ENCODE assay signal across 8 mouse cellular contexts in genomic region chr9:56089778-56090520, GRCm38 (mm10). TPM values are rescaled to one million over a fixed set of nuclear protein-coding genes. Genes with fewer than 3 reads are reported as not detected.
DNase-seq lines count a peak whose midpoint lies in the region; ATAC-seq and TF ChIP-seq lines count a peak whose summit lies in the region.

Pstpip1 (plus strand) TSS chr9:56089962.

- 2% methylated on average over 22 of the region's 22 CpGs for WGBS in bone marrow, adult 2 months
- 41% methylated on average over 22 of the region's 22 CpGs for WGBS in forebrain, embryonic 11.5 days
- WGBS in heart, embryonic 14.5 days: 19% methylated on average over 22 of the region's 22 CpGs
- WGBS in kidney, postnatal 0 days: 17% methylated on average over 22 of the region's 22 CpGs
- 12% methylated on average over 21 of the region's 22 CpGs for WGBS in liver, embryonic 13.5 days (ENCODE audit: insufficient replicate concordance)
- WGBS in stomach, embryonic 14.5 days: 20% methylated on average over 22 of the region's 22 CpGs

- peak; percentile 1; the same call in 1 of the 2 replicates for TF ChIP-seq CTCF in bone marrow, adult 2 months (IDR thresholded peaks at IDR 0.05; ENCODE audit: control insufficient read depth, insufficient read depth, low read length)
- TF ChIP-seq CTCF in kidney, postnatal 0 days (IDR thresholded peaks at IDR 0.05; ENCODE audit: low read depth): no peak

- H3K4me1 ChIP-seq in bone marrow, adult 2 months (ENCODE audit: control insufficient read depth, insufficient read depth, low read length): peaks cover 7% of the 10 kb centered on the region
- peaks cover 2% of the 10 kb centered on the region; the same call in 1 of the 2 replicates for H3K4me1 ChIP-seq in forebrain, embryonic 11.5 days (replicated peaks; ENCODE audit: control insufficient read depth, insufficient read depth, low read length)
- H3K4me1 ChIP-seq in heart, embryonic 14.5 days (ENCODE audit: control insufficient read depth in 2 of 2, insufficient read depth in 2 of 2, low read length in 2 of 2): peaks cover 16 to 17% of the 10 kb centered on the region in 2 experiments
- H3K4me1 ChIP-seq in kidney, postnatal 0 days (replicated peaks; ENCODE audit: insufficient read depth, low read length): no peaks in the 10 kb centered on the region
- H3K4me1 ChIP-seq in liver, embryonic 13.5 days (replicated peaks): peaks cover 4% of the 10 kb centered on the region; the same call in 1 of the 2 replicates
- H3K4me1 ChIP-seq in stomach, embryonic 14.5 days (ENCODE audit: control insufficient read depth, insufficient read depth, low read length): peaks cover 14% of the 10 kb centered on the region; the same call in 1 of the 2 replicates

- DNase-seq in 3T3-L1 (ENCODE audit: low read depth, low spot score): peak; percentile 22
- DNase-seq in forebrain, embryonic 11.5 days (ENCODE audit: low spot score): peak; percentile 63
- DNase-seq in kidney, postnatal 0 days (ENCODE audit: low spot score): peak; percentile 75
- peak; percentile 11 for DNase-seq in liver, embryonic 13.5 days
- DNase-seq in natural killer cell, adult 2 months (ENCODE audit: low spot score in 2 of 2): peak; percentile 73 to 77

- TF ChIP-seq POLR2A in bone marrow, adult 2 months (IDR thresholded peaks at IDR 0.05; ENCODE audit: borderline replicate concordance, control insufficient read depth, low read depth, low read length): peak; percentile 94

- no peak for ATAC-seq in forebrain, embryonic 11.5 days (replicated peaks; ENCODE audit: low FRiP score)
- ATAC-seq in heart, embryonic 14.5 days (ENCODE audit: insufficient number of reproducible peaks, insufficient read depth, low FRiP score, low read depth): peak; percentile 84
- ATAC-seq in kidney, postnatal 0 days (replicated peaks; ENCODE audit: low FRiP score, low read depth): peak; percentile 73; the same call in 1 of the 2 replicates
- peak; percentile 34; the same call in 1 of the 2 replicates for ATAC-seq in liver, embryonic 13.5 days (ENCODE audit: low read depth)
- peak; percentile 64; the same call in 1 of the 2 replicates for ATAC-seq in stomach, embryonic 14.5 days (ENCODE audit: insufficient number of reproducible peaks, insufficient read depth, low FRiP score, low read depth)

- H3K9ac ChIP-seq in forebrain, embryonic 11.5 days (ENCODE audit: low read length): no peak within 1 kb of the TSS; the same call in 1 of the 2 replicates
- H3K9ac ChIP-seq in heart, embryonic 14.5 days (ENCODE audit: low read length): peak within 1 kb of the TSS; percentile 61
- peak within 1 kb of the TSS; percentile 23; the same call in 1 of the 2 replicates for H3K9ac ChIP-seq in kidney, postnatal 0 days (ENCODE audit: low read depth, low read length)
- H3K9ac ChIP-seq in liver, embryonic 13.5 days: peak within 1 kb of the TSS; percentile 41; the same call in 1 of the 2 replicates
- no peak within 1 kb of the TSS for H3K9ac ChIP-seq in stomach, embryonic 14.5 days (replicated peaks; ENCODE audit: low read depth, low read length)

- H3K4me2 ChIP-seq in forebrain, embryonic 11.5 days (ENCODE audit: low read depth, low read length, severe bottlenecking): 0 out of 2 replicates have a peak within 1 kb of the TSS, but pooled peaks have one; percentile 5
- peak within 1 kb of the TSS; percentile 55 for H3K4me2 ChIP-seq in heart, embryonic 14.5 days (ENCODE audit: low read length)
- peak within 1 kb of the TSS; percentile 37; the same call in 1 of the 2 replicates for H3K4me2 ChIP-seq in kidney, postnatal 0 days (ENCODE audit: low read length)
- peak within 1 kb of the TSS; percentile 27 for H3K4me2 ChIP-seq in liver, embryonic 13.5 days
- peak within 1 kb of the TSS; percentile 21 for H3K4me2 ChIP-seq in stomach, embryonic 14.5 days (replicated peaks; ENCODE audit: low read depth, low read length)

- no peaks in the 10 kb centered on the region for H3K36me3 ChIP-seq in forebrain, embryonic 11.5 days (ENCODE audit: control insufficient read depth, insufficient read depth, low read length)
- no peaks in the 10 kb centered on the region for H3K36me3 ChIP-seq in heart, embryonic 14.5 days (ENCODE audit: control insufficient read depth, insufficient read depth, low read length)
- H3K36me3 ChIP-seq in kidney, postnatal 0 days (ENCODE audit: insufficient read depth, low read length): no peaks in the 10 kb centered on the region
- H3K36me3 ChIP-seq in liver, embryonic 13.5 days: no peaks in the 10 kb centered on the region
- H3K36me3 ChIP-seq in stomach, embryonic 14.5 days (ENCODE audit: control insufficient read depth, insufficient read depth, low read length): no peaks in the 10 kb centered on the region

- peak within 1 kb of the TSS; percentile 75 for H3K4me3 ChIP-seq in bone marrow, adult 2 months (replicated peaks; ENCODE audit: control insufficient read depth, low read depth, low read length)
- no peak within 1 kb of the TSS for H3K4me3 ChIP-seq in forebrain, embryonic 11.5 days (ENCODE audit: low read depth, low read length)
- H3K4me3 ChIP-seq in heart, embryonic 14.5 days (ENCODE audit: control insufficient read depth in 1 of 2, insufficient read depth in 1 of 2, low read depth in 1 of 2, low read length in 2 of 2): peak within 1 kb of the TSS in 1 of 2 experiments; percentile 10; a peak in 3 of 4 replicates
- H3K4me3 ChIP-seq in kidney, postnatal 0 days (replicated peaks; ENCODE audit: low read depth, low read length): no peak within 1 kb of the TSS
- H3K4me3 ChIP-seq in liver, embryonic 13.5 days (replicated peaks): peak within 1 kb of the TSS; percentile 33
- no peak within 1 kb of the TSS for H3K4me3 ChIP-seq in stomach, embryonic 14.5 days (ENCODE audit: low read depth, low read length)

- H3K9me3 ChIP-seq in forebrain, embryonic 11.5 days (ENCODE audit: control insufficient read depth, low read length): no peaks in the 10 kb centered on the region
- no peaks in the 10 kb centered on the region for H3K9me3 ChIP-seq in heart, embryonic 14.5 days (ENCODE audit: control insufficient read depth, low read length)
- no peaks in the 10 kb centered on the region for H3K9me3 ChIP-seq in kidney, postnatal 0 days (replicated peaks; ENCODE audit: low read length)
- no peaks in the 10 kb centered on the region for H3K9me3 ChIP-seq in liver, embryonic 13.5 days (replicated peaks)
- H3K9me3 ChIP-seq in stomach, embryonic 14.5 days (ENCODE audit: control insufficient read depth, low read depth, low read length): no peaks in the 10 kb centered on the region

- no peaks in the 10 kb centered on the region for H3K27me3 ChIP-seq in forebrain, embryonic 11.5 days (ENCODE audit: control insufficient read depth, insufficient read depth, low read length)
- no peaks in the 10 kb centered on the region for H3K27me3 ChIP-seq in heart, embryonic 14.5 days (ENCODE audit: control insufficient read depth, insufficient read depth, low read length)
- H3K27me3 ChIP-seq in kidney, postnatal 0 days (ENCODE audit: insufficient read depth, low read length): no peaks in the 10 kb centered on the region
- H3K27me3 ChIP-seq in liver, embryonic 13.5 days: no peaks in the 10 kb centered on the region
- no peaks in the 10 kb centered on the region for H3K27me3 ChIP-seq in stomach, embryonic 14.5 days (ENCODE audit: control insufficient read depth, insufficient read depth, low read length)

- H3K27ac ChIP-seq in bone marrow, adult 2 months (ENCODE audit: control insufficient read depth, insufficient read depth, low read depth, low read length, poor library complexity): peak within 1 kb of the TSS; percentile 89
- no peak within 1 kb of the TSS for H3K27ac ChIP-seq in forebrain, embryonic 11.5 days (ENCODE audit: low read depth, low read length)
- H3K27ac ChIP-seq in heart, embryonic 14.5 days (replicated peaks in 1 of 2; ENCODE audit: control insufficient read depth in 1 of 2, insufficient read depth in 1 of 2, low read depth in 2 of 2, low read length in 2 of 2): peak within 1 kb of the TSS; percentile 60 to 74
- no peak within 1 kb of the TSS for H3K27ac ChIP-seq in kidney, postnatal 0 days
- peak within 1 kb of the TSS; percentile 47 for H3K27ac ChIP-seq in liver, embryonic 13.5 days
- H3K27ac ChIP-seq in stomach, embryonic 14.5 days (ENCODE audit: low read length): peak within 1 kb of the TSS; percentile 35; the same call in 1 of the 2 replicates

RNA-seq across cellular contexts. Expression of gene Pstpip1, which starts in this region (rescaled TPM):
- 63.2 and 115 TPM in 2 replicates for polyA plus RNA-seq in bone marrow, adult 2 months (2011; ENCODE audit: insufficient read depth, insufficient read length, low replicate concordance, missing spikeins)
- polyA plus RNA-seq in forebrain, embryonic 11.5 days (2014; fragmentation: Nextera tagmentation; extraction: Ambion mirVana): 0.40 and 0.69 TPM in 2 replicates
- polyA plus RNA-seq in heart, embryonic 14.5 days (2014; fragmentation: Nextera tagmentation; extraction: Ambion mirVana): 0.55 and 0.82 TPM in 2 replicates
- polyA plus RNA-seq in kidney, postnatal 0 days (2015; fragmentation: Nextera tagmentation; extraction: Ambion mirVana): 1.1 and 1.3 TPM in 2 replicates
- polyA plus RNA-seq in liver, embryonic 13.5 days (2015; fragmentation: Nextera tagmentation; extraction: Ambion mirVana): 2.8 TPM in 2 replicates
- polyA plus RNA-seq in stomach, embryonic 14.5 days (2014; fragmentation: Nextera tagmentation; extraction: Ambion mirVana): 0.93 and 1.00 TPM in 2 replicates

Comparison
In these comparisons a context has a peak if more than half of its experiments do, and no peak if none do; other contexts are left out.
1. RNA of gene Pstpip1 (polyA plus RNA-seq): 63.2 to 115 TPM in bone marrow, adult 2 months; 2.8 TPM in liver, embryonic 13.5 days, 1.1 to 1.3 TPM in kidney, postnatal 0 days, 0.93 to 1.00 TPM in stomach, embryonic 14.5 days, 0.55 to 0.82 TPM in heart, embryonic 14.5 days and 0.40 to 0.69 TPM in forebrain, embryonic 11.5 days; every median in the first group is over 10 times any median in the second.
2. Peak in DNase-seq and H3K4me2 ChIP-seq in forebrain, embryonic 11.5 days; RNA of the gene not detected or under 1 TPM.
3. Peak in ATAC-seq, H3K27ac ChIP-seq, H3K9ac ChIP-seq and H3K4me2 ChIP-seq in heart, embryonic 14.5 days; RNA of the gene not detected or under 1 TPM.
4. Peak in ATAC-seq, H3K27ac ChIP-seq and H3K4me2 ChIP-seq in stomach, embryonic 14.5 days; RNA of the gene not detected or under 1 TPM.
5. DNase-seq: peak in every context shown above with its lines; median percentile 75 in kidney, postnatal 0 days; 75 in natural killer cell, adult 2 months; 63 in forebrain, embryonic 11.5 days; 22 in 3T3-L1; 11 in liver, embryonic 13.5 days.
6. H3K27ac ChIP-seq: peak in bone marrow, adult 2 months (single experiment) and liver, embryonic 13.5 days (single experiment); none in forebrain, embryonic 11.5 days (single experiment) and kidney, postnatal 0 days (single experiment).
7. H3K4me3 ChIP-seq: peak in bone marrow, adult 2 months (single experiment) and liver, embryonic 13.5 days (single experiment); none in forebrain, embryonic 11.5 days (single experiment), kidney, postnatal 0 days (single experiment) and stomach, embryonic 14.5 days (single experiment).
8. H3K4me2 ChIP-seq: peak in every context shown above with its lines; median percentile 55 in heart, embryonic 14.5 days; 37 in kidney, postnatal 0 days; 27 in liver, embryonic 13.5 days; 21 in stomach, embryonic 14.5 days; 5 in forebrain, embryonic 11.5 days.
9. H3K9ac ChIP-seq: peak in kidney, postnatal 0 days (single experiment) and liver, embryonic 13.5 days (single experiment); none in forebrain, embryonic 11.5 days (single experiment) and stomach, embryonic 14.5 days (single experiment).